Mouse (Mus musculus) intestine, postnatal 0 days (tissue): ENCODE data around the gene Myg1. TPM values are rescaled to one million over a fixed set of nuclear protein-coding genes. Genes with fewer than 3 reads are reported as not detected.

Source experiments
- ATAC-seq: fragments of 200-750 bp; cut with Nextera tagmentation; 2 replicates; pipeline ENCODE4 v1.8.0; 2017; ENCODE audit warnings: mild to moderate bottlenecking, moderate TSS enrichment, moderate library complexity
- H3K27ac ChIP-seq: fragments of 300-500 bp; sonication (generic); 2 replicates; pipeline ENCODE4 v1.5.1; 2014; ENCODE audit warnings: mild to moderate bottlenecking, low read depth, low read length, moderate library complexity
- H3K27me3 ChIP-seq: fragments of 300-500 bp; sonication (generic); replicated peaks from 2 replicates; pipeline ENCODE4 v1.6.1; 2014; ENCODE audit warnings: low read length, mixed read lengths; ENCODE audit not compliant: control insufficient read depth, insufficient read depth
- H3K36me3 ChIP-seq: fragments of 300-500 bp; sonication (generic); 2 replicates; pipeline ENCODE4 v1.6.1; 2014; ENCODE audit warnings: mild to moderate bottlenecking, moderate library complexity; ENCODE audit not compliant: control insufficient read depth, insufficient read depth
- H3K4me1 ChIP-seq: fragments of 300-500 bp; sonication (generic); replicated peaks from 2 replicates; pipeline ENCODE4 v1.6.1; 2014; ENCODE audit warnings: antibody characterized with exemption, low read length, mixed read lengths; ENCODE audit not compliant: control insufficient read depth, insufficient read depth
- H3K4me2 ChIP-seq: fragments of 300-500 bp; sonication (generic); replicated peaks from 2 replicates; pipeline ENCODE4 v1.6.1; 2014; ENCODE audit warnings: low read depth, mild to moderate bottlenecking, moderate library complexity
- H3K4me3 ChIP-seq: fragments of 300-500 bp; sonication (generic); 2 replicates; pipeline ENCODE4 v1.5.1; 2014; ENCODE audit warnings: low read depth, low read length
- H3K9ac ChIP-seq: fragments of 300-500 bp; sonication (generic); 2 replicates; pipeline ENCODE4 v1.6.1; 2014; ENCODE audit warnings: mild to moderate bottlenecking, low read depth, low read length
- H3K9me3 ChIP-seq: fragments of 300-500 bp; sonication (generic); 2 replicates; pipeline ENCODE4 v1.6.1; 2016; ENCODE audit warnings: mixed run types; ENCODE audit not compliant: control insufficient read depth
- CTCF ChIP-seq: sonication (generic); IDR thresholded peaks from 2 replicates; pipeline ENCODE4 v1.5.1; 2016; ENCODE audit warnings: low read depth, mild to moderate bottlenecking, control low read depth, antibody characterized with exemption, moderate library complexity
- WGBS: fragments of 180-500 bp; shearing (Covaris S2); extraction: QIAGEN DNeasy Blood & Tissue Kit; methylation state at CpG from one replicate; pipeline ENCODE4 v1.1.7; 2014; 5-methylcytosine and 5-hydroxymethylcytosine counted together
- polyA plus RNA-seq: library from polyadenylated mRNA; unstranded; fragments of >200 nt; fragmentation: Nextera tagmentation; extraction: Ambion mirVana; gene quantifications from 2 replicates; pipeline ENCODE4 v1.2.1, GENCODE M21; 2015

Gene Myg1
- polyA plus RNA-seq, 1 experiment from 2014 or later, result 41.5 TPM

- Histone ChIP-seq H3K4me2 (0 out of 2 replicates have a peak overlapping the region, but pooled peaks have one; percentile 9), H3K9me3 (no peaks in the 10 kb centered on the region), H3K9ac (0 out of 2 replicates have a peak overlapping the region, but pooled peaks have one; percentile 0), H3K4me1 (no peaks in the 10 kb centered on the region), H3K4me3 (no peak overlapping the region), H3K36me3 (no peaks in the 10 kb centered on the region), H3K27me3 (no peaks in the 10 kb centered on the region; the same call in 1 of the 2 replicates), H3K27ac (no peak overlapping the region)
- WGBS, result 5% methylated on average over 10 of the region's 10 CpGs
- TF ChIP-seq CTCF, result no peak
- ATAC-seq, result peak; percentile 31; the same call in 1 of the 2 replicates
Measured at GRCm38 (mm10) chr15:102370727-102371126, 39.2 kb downstream of the Myg1 start.

- WGBS, result 2% methylated on average over 42 of the region's 43 CpGs
- Histone ChIP-seq H3K9me3 (no peaks in the 10 kb centered on the region), H3K9ac (peak overlapping the region; percentile 58), H3K4me2 (peak overlapping the region; percentile 99), H3K4me1 (0 out of 2 replicates have a peak, but pooled peaks cover 4% of the 10 kb centered on the region), H3K27me3 (no peaks in the 10 kb centered on the region), H3K36me3 (no peaks in the 10 kb centered on the region), H3K4me3 (peak overlapping the region; percentile 66), H3K27ac (peak overlapping the region; percentile 35; the same call in 1 of the 2 replicates)
- TF ChIP-seq CTCF, result no peak
- ATAC-seq, result peak; percentile 43
Measured at GRCm38 (mm10) chr15:102376453-102377162, 45.1 kb downstream of the Myg1 start.

- 0% methylated on average over 7 of the region's 7 CpGs for WGBS
- Histone ChIP-seq H3K4me2 (peak overlapping the region; percentile 99), H3K4me1 (0 out of 2 replicates have a peak, but pooled peaks cover 4% of the 10 kb centered on the region), H3K27me3 (no peaks in the 10 kb centered on the region), H3K36me3 (no peaks in the 10 kb centered on the region), H3K27ac (peak overlapping the region; percentile 35; the same call in 1 of the 2 replicates), H3K4me3 (peak overlapping the region; percentile 66), H3K9me3 (no peaks in the 10 kb centered on the region), H3K9ac (peak overlapping the region; percentile 58)
- peak; percentile 68 for ATAC-seq
- peak; percentile 97 for TF ChIP-seq CTCF
Measured at GRCm38 (mm10) chr15:102377163-102377543, 45.6 kb downstream of the Myg1 start.

- H3K4me1 ChIP-seq, result 0 out of 2 replicates have a peak, but pooled peaks cover 4% of the 10 kb centered on the region
- no peaks in the 10 kb centered on the region for H3K9me3 ChIP-seq
- H3K36me3 ChIP-seq, result no peaks in the 10 kb centered on the region
- no peak for TF ChIP-seq CTCF
- no peak for ATAC-seq
- H3K4me2 ChIP-seq, result peak overlapping the region; percentile 99
- no peak overlapping the region for H3K9ac ChIP-seq
- no peak overlapping the region for H3K4me3 ChIP-seq
- H3K27ac ChIP-seq, result peak overlapping the region; percentile 50
- 15% methylated on average over 10 of the region's 10 CpGs for WGBS
- no peaks in the 10 kb centered on the region for H3K27me3 ChIP-seq
Measured at GRCm38 (mm10) chr15:102377810-102378262, 46.3 kb downstream of the Myg1 start.

- Histone ChIP-seq H3K36me3 (no peaks in the 10 kb centered on the region), H3K4me2 (peak overlapping the region; percentile 30), H3K9ac (no peak overlapping the region), H3K27me3 (no peaks in the 10 kb centered on the region), H3K9me3 (no peaks in the 10 kb centered on the region), H3K4me3 (no peak overlapping the region), H3K4me1 (0 out of 2 replicates have a peak, but pooled peaks cover under 1% of the 10 kb centered on the region), H3K27ac (no peak overlapping the region)
- ATAC-seq, result peak; percentile 79
- 1% methylated on average over 7 of the region's 7 CpGs for WGBS
- TF ChIP-seq CTCF, result peak; percentile 98
Measured at GRCm38 (mm10) chr15:102381575-102381974, 50.1 kb downstream of the Myg1 start.

- WGBS, result 91% methylated on average over 6 of the region's 6 CpGs
- H3K4me3 ChIP-seq, result no peak overlapping the region
- H3K4me2 ChIP-seq, result no peak overlapping the region
- H3K9ac ChIP-seq, result no peak overlapping the region
- TF ChIP-seq CTCF, result no peak
- no peaks in the 10 kb centered on the region for H3K9me3 ChIP-seq
- no peak overlapping the region for H3K27ac ChIP-seq
- no peaks in the 10 kb centered on the region for H3K36me3 ChIP-seq
- H3K4me1 ChIP-seq, result no peaks in the 10 kb centered on the region
- no peaks in the 10 kb centered on the region for H3K27me3 ChIP-seq
- ATAC-seq, result no peak
Measured at GRCm38 (mm10) chr15:102383671-102384070, 52.2 kb downstream of the Myg1 start.
